In genomic region chr14:9651417-9651816, GRCm38 (mm10) we compare ENCODE assay signal across 19 mouse cellular contexts.
DNase-seq lines count a peak whose midpoint lies in the region; ATAC-seq lines count a peak whose summit lies in the region.
"Had no signal": no experiment of that assay in that cellular context is flagged by ENCODE, and none has a peak within 500 bp of the region (broad histone marks: within the 10 kb centered on the region; RNA-seq: fewer than 3 reads in every experiment).

No protein-coding gene starts in this region.

- ATAC-seq in cerebellum, adult (ENCODE audit: insufficient number of reproducible peaks, low FRiP score, low TSS enrichment), result peak; percentile 43
- no peak for ATAC-seq in hindbrain, embryonic 16.5 days
- ATAC-seq: CD4-positive, CD25-positive, alpha-beta regulatory T cell, adult 4 months; intestine, embryonic 15.5 days had no signal

- no peak overlapping the region for H3K9ac ChIP-seq in hindbrain, embryonic 16.5 days (ENCODE audit: low read depth, low read length)
- H3K9ac ChIP-seq: embryonic facial prominence, embryonic 12.5 days; heart, embryonic 15.5 days; hindbrain, embryonic 12.5 days; intestine, embryonic 15.5 days; neural tube, embryonic 12.5 days had no signal

- no peaks in the 10 kb centered on the region for H3K4me1 ChIP-seq in hindbrain, embryonic 16.5 days (ENCODE audit: control insufficient read depth, insufficient read depth, low read depth, low read length)
- H3K4me1 ChIP-seq: embryonic facial prominence, embryonic 12.5 days; heart, embryonic 15.5 days; hindbrain, embryonic 12.5 days; intestine, embryonic 15.5 days; midbrain, embryonic 10.5 days; neural tube, embryonic 12.5 days had no signal

- no peak overlapping the region for H3K4me2 ChIP-seq in hindbrain, embryonic 16.5 days (ENCODE audit: low read length)
- H3K4me2 ChIP-seq: embryonic facial prominence, embryonic 12.5 days; heart, embryonic 15.5 days; hindbrain, embryonic 12.5 days; intestine, embryonic 15.5 days; neural tube, embryonic 12.5 days had no signal

- no peaks in the 10 kb centered on the region for H3K27me3 ChIP-seq in hindbrain, embryonic 16.5 days (replicated peaks; ENCODE audit: control insufficient read depth, insufficient read depth, low read length)
- H3K27me3 ChIP-seq: embryonic facial prominence, embryonic 12.5 days; heart, embryonic 15.5 days; hindbrain, embryonic 12.5 days; intestine, embryonic 15.5 days; neural tube, embryonic 12.5 days had no signal

- no peak overlapping the region for H3K4me3 ChIP-seq in hindbrain, embryonic 16.5 days (ENCODE audit: low read length)
- H3K4me3 ChIP-seq: embryonic facial prominence, embryonic 12.5 days; heart, embryonic 15.5 days; hindbrain, embryonic 12.5 days; intestine, embryonic 15.5 days; midbrain, embryonic 10.5 days; neural tube, embryonic 12.5 days had no signal

- DNase-seq in cerebellum, postnatal 4 days (ENCODE audit: low spot score in 2 of 2), result no peak
- peak; percentile 31 for DNase-seq in right cerebral cortex, adult 18-20 months
- no peak for DNase-seq in right cerebral cortex, postnatal 14 days
- DNase-seq in cerebellum, postnatal 36 days, result peak; percentile 36 to 51
- DNase-seq in layer of hippocampus, postnatal 36 days, result peak; percentile 23 to 27
- DNase-seq in gastrocnemius, postnatal 25 days, result no peak
- DNase-seq: lung, adult 18-20 months; lung, postnatal 4 days; thymus, adult 18-20 months had no signal

- H3K36me3 ChIP-seq in hindbrain, embryonic 16.5 days (ENCODE audit: control insufficient read depth, insufficient read depth, low read length), result no peaks in the 10 kb centered on the region
- H3K36me3 ChIP-seq: embryonic facial prominence, embryonic 12.5 days; G1E; heart, embryonic 15.5 days; hindbrain, embryonic 12.5 days; intestine, embryonic 15.5 days; midbrain, embryonic 10.5 days; neural tube, embryonic 12.5 days had no signal

- H3K9me3 ChIP-seq in hindbrain, embryonic 16.5 days (ENCODE audit: control insufficient read depth, low read length), result no peaks in the 10 kb centered on the region
- H3K9me3 ChIP-seq: embryonic facial prominence, embryonic 12.5 days; G1E; heart, embryonic 15.5 days; hindbrain, embryonic 12.5 days; intestine, embryonic 15.5 days; midbrain, embryonic 10.5 days; neural tube, embryonic 12.5 days had no signal

- WGBS in hindbrain, embryonic 16.5 days, result 67% methylated on average over 1 of the region's 1 CpGs

- H3K27ac ChIP-seq in hindbrain, embryonic 16.5 days (ENCODE audit: low read depth, low read length), result no peak overlapping the region
- H3K27ac ChIP-seq: embryonic facial prominence, embryonic 12.5 days; heart, embryonic 15.5 days; hindbrain, embryonic 12.5 days; intestine, embryonic 15.5 days; midbrain, embryonic 10.5 days; neural tube, embryonic 12.5 days had no signal

Comparison
In these comparisons a context has a peak if more than half of its experiments do, and no peak if none do; other contexts are left out.
1. DNase-seq: peak in right cerebral cortex, adult 18-20 months (single experiment), cerebellum, postnatal 36 days (2 of 2) and layer of hippocampus, postnatal 36 days (2 of 2); none in cerebellum, postnatal 4 days (0 of 2), right cerebral cortex, postnatal 14 days (single experiment) and gastrocnemius, postnatal 25 days (single experiment).